Mouse (Mus musculus): ENCODE data around the gene Gm45234. TPM values are rescaled to one million over a fixed set of nuclear protein-coding genes. Genes with fewer than 3 reads are reported as not detected.

Gm45234 gene
- polyA plus RNA-seq, 1 experiment from 2014 or later: not detected

DNA sequence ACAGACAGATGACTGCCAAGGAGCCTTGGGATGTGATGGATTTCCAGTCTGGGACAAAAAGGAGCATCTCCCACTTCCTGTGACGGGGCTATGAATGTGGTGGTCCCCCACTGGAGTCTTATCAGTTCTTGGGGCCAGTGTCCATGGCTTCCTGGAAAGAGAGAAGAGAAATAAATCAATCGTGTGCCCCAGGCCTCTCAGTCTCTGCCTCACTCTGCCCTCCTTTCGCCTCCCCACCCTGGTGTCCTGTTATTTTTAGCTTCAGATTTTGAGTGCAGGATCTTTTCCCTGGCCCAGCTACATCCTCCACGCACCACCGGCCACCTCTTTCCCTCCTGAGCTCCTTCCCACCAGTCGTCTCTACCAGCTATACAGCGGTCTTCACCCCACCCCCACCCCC, 14.2 kb upstream of the Gm45234 start:
- Histone ChIP-seq H3K4me3 (ENCODE audit: low read depth, low read length) (peak overlapping the region; percentile 49; the same call in 1 of the 2 replicates), H3K27me3 (replicated peaks; ENCODE audit: control insufficient read depth, insufficient read depth, low read length) (0 out of 2 replicates have a peak, but pooled peaks cover 3% of the 10 kb centered on the region), H3K9ac (ENCODE audit: low read length) (peak overlapping the region; percentile 47), H3K4me2 (ENCODE audit: low read length) (peak overlapping the region; percentile 95), H3K4me1 (replicated peaks; ENCODE audit: control insufficient read depth, insufficient read depth, low read length) (peaks cover 8% of the 10 kb centered on the region), H3K27ac (ENCODE audit: low read depth) (no peak overlapping the region), H3K36me3 (ENCODE audit: control insufficient read depth, insufficient read depth, low read length) (no peaks in the 10 kb centered on the region), H3K9me3 (ENCODE audit: control insufficient read depth, low read length) (no peaks in the 10 kb centered on the region)
- DNase-seq (ENCODE audit: low spot score) (no peak), ATAC-seq (replicated peaks; ENCODE audit: low FRiP score, low TSS enrichment, low read depth) (no peak)
- 58% methylated on average over 7 of the region's 7 CpGs for WGBS

DNA sequence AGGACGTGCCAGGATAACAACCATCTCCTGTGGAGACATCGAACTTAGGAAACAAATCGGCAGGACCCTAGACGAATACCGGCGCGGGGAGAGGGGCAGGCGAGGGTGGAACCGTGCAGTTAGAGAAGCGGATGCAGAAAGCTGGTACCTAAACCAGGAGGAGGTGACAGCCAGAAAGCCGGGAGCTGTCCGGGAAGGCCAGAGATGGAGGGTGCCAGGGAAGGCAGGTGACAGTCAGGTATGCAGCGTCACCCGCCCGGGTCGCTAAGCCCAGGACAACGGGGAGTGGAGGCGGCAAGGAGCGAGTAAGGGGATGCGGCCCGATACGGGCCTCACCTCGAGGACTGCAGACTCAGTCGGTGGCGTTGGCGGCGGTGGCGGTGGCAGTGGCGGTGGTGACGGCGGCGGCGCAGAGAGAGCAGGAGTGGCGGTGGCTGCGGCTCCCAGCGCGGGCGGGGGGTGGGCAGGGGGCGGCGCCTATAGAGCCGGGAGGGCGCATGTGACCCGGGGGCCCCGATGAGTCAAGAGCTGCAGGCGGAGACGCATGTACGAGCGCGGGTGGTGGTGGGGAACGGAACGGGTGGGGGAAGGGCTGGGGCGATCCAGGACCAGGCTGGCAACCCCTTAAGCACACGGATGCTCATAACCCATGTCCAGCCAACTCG, 13.4 kb upstream of the Gm45234 start, which contains the start of gene Eno2:
Gene Eno2 (minus strand): TSS at position 573 of the 665 bp plus-strand sequence.
- Histone ChIP-seq H3K4me3 (ENCODE audit: low read depth, low read length) (peak within 1 kb of the TSS; percentile 49), H3K27me3 (replicated peaks; ENCODE audit: control insufficient read depth, insufficient read depth, low read length) (0 out of 2 replicates have a peak, but pooled peaks cover 3% of the 10 kb centered on the region), H3K4me2 (ENCODE audit: low read length) (peak within 1 kb of the TSS; percentile 95), H3K9me3 (ENCODE audit: control insufficient read depth, low read length) (no peaks in the 10 kb centered on the region), H3K27ac (ENCODE audit: low read depth) (no peak within 1 kb of the TSS), H3K4me1 (replicated peaks; ENCODE audit: control insufficient read depth, insufficient read depth, low read length) (peaks cover 8% of the 10 kb centered on the region), H3K36me3 (ENCODE audit: control insufficient read depth, insufficient read depth, low read length) (no peaks in the 10 kb centered on the region), H3K9ac (ENCODE audit: low read length) (peak within 1 kb of the TSS; percentile 47)
- ATAC-seq (replicated peaks; ENCODE audit: low FRiP score, low TSS enrichment, low read depth): peak; percentile 74
- 1% methylated on average over 54 of the region's 54 CpGs for WGBS
- DNase-seq (ENCODE audit: low spot score): peak; percentile 68

DNA sequence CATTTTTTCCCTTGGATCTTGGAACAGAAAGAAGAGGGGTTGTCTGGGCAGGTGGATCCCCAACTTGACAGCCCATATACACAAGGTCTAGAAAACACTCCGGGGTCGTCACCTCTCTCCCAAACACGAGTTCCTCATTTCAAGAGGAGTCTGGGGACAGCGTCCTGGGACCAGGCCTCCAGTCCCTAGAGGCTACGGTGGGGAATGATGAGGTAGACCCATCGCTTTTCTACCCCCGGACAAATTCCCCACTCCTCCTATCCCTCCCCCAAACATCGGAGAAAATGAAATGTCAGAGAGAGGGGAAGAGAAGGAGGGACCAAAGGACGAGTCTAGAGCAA, 12.9 kb upstream of the Gm45234 start:
- WGBS: 6% methylated on average over 9 of the region's 9 CpGs
- 0 out of 2 replicates have a peak, but pooled peaks have one; percentile 3 for ATAC-seq (replicated peaks; ENCODE audit: low FRiP score, low TSS enrichment, low read depth)
- peak overlapping the region; percentile 47 for H3K9ac ChIP-seq (ENCODE audit: low read length)
- H3K36me3 ChIP-seq (ENCODE audit: control insufficient read depth, insufficient read depth, low read length): no peaks in the 10 kb centered on the region
- H3K27me3 ChIP-seq (replicated peaks; ENCODE audit: control insufficient read depth, insufficient read depth, low read length): 0 out of 2 replicates have a peak, but pooled peaks cover 3% of the 10 kb centered on the region
- H3K27ac ChIP-seq (ENCODE audit: low read depth): no peak overlapping the region
- peak overlapping the region; percentile 95 for H3K4me2 ChIP-seq (ENCODE audit: low read length)
- H3K4me3 ChIP-seq (ENCODE audit: low read depth, low read length): peak overlapping the region; percentile 49
- H3K4me1 ChIP-seq (replicated peaks; ENCODE audit: control insufficient read depth, insufficient read depth, low read length): peaks cover 8% of the 10 kb centered on the region
- no peak for DNase-seq (ENCODE audit: low spot score)
- no peaks in the 10 kb centered on the region for H3K9me3 ChIP-seq (ENCODE audit: control insufficient read depth, low read length)

DNA sequence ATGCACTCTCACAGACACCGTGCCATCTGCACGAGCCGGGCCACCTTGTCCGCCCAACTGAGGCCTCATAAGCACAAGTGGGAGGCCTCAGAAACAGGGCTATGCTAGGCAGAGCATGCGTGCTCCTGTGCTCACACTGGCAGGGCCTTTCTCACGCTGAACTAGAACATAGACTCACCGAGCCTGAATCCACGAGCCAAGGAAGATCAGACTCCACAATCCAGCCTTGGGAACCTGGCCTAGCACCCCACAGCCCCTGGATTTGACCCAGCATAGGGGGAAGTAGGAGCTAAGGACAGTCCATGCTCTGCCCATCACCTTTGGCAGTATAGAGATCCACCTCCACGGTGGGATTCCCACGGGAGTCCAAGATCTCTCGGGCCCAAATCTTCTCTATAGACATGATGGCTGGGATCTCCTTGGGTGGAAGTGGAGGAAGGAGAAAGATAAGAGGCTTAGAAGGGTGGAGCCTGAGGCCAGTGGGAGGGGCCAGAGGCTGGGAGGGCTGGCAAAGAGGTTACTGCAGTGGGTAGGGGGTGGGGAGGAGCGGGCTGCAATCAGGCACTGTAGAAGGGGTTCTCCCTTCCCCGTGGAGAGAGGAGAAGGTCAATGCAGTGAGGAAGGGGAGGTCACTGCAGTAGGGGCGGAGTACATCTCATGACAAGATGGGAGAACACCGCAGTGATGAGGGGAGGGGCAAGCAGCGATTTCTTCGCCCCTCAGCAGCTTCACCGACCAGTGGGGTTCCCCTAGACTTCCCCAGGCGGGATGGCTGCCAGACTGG, 12.3 kb upstream of the Gm45234 start:
- no peak overlapping the region for H3K27ac ChIP-seq (ENCODE audit: low read depth)
- no peaks in the 10 kb centered on the region for H3K9me3 ChIP-seq (ENCODE audit: control insufficient read depth, low read length)
- DNase-seq (ENCODE audit: low spot score) (no peak), ATAC-seq (replicated peaks; ENCODE audit: low FRiP score, low TSS enrichment, low read depth) (0 out of 2 replicates have a peak, but pooled peaks have one; percentile 9)
- no peaks in the 10 kb centered on the region for H3K36me3 ChIP-seq (ENCODE audit: control insufficient read depth, insufficient read depth, low read length)
- peak overlapping the region; percentile 49; the same call in 1 of the 2 replicates for H3K4me3 ChIP-seq (ENCODE audit: low read depth, low read length)
- peaks cover 8% of the 10 kb centered on the region for H3K4me1 ChIP-seq (replicated peaks; ENCODE audit: control insufficient read depth, insufficient read depth, low read length)
- peak overlapping the region; percentile 95 for H3K4me2 ChIP-seq (ENCODE audit: low read length)
- no peak overlapping the region; the same call in 1 of the 2 replicates for H3K9ac ChIP-seq (ENCODE audit: low read length)
- 30% methylated on average over 19 of the region's 19 CpGs for WGBS
- 0 out of 2 replicates have a peak, but pooled peaks cover 3% of the 10 kb centered on the region for H3K27me3 ChIP-seq (replicated peaks; ENCODE audit: control insufficient read depth, insufficient read depth, low read length)

DNA sequence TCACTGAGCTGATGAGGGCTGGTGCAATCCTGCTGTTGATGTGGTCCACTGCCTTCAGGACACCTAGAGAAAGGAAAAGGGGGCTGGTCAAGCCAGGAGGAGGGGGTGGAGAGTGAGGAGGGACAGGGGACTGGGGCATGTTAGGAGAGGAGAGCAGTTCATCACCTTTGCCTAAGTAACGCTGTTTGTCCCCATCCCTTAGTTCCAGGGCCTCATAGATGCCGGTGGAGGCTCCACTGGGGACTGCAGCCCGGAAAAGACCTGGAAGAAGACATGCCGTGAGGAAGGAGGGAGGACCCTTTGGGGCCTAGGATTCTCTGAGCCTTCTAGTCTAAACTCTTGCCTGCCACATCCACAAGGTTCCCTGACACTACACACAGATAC, 11.7 kb upstream of the Gm45234 start:
- no peak for ATAC-seq (replicated peaks; ENCODE audit: low FRiP score, low TSS enrichment, low read depth)
- Histone ChIP-seq H3K9ac (ENCODE audit: low read length) (no peak overlapping the region), H3K27ac (ENCODE audit: low read depth) (no peak overlapping the region), H3K4me1 (replicated peaks; ENCODE audit: control insufficient read depth, insufficient read depth, low read length) (peaks cover 8% of the 10 kb centered on the region), H3K36me3 (ENCODE audit: control insufficient read depth, insufficient read depth, low read length) (no peaks in the 10 kb centered on the region), H3K27me3 (replicated peaks; ENCODE audit: control insufficient read depth, insufficient read depth, low read length) (0 out of 2 replicates have a peak, but pooled peaks cover 3% of the 10 kb centered on the region), H3K4me3 (ENCODE audit: low read depth, low read length) (no peak overlapping the region), H3K9me3 (ENCODE audit: control insufficient read depth, low read length) (no peaks in the 10 kb centered on the region), H3K4me2 (ENCODE audit: low read length) (no peak overlapping the region)
- 38% methylated on average over 4 of the region's 4 CpGs for WGBS
- no peak for DNase-seq (ENCODE audit: low spot score)

DNA sequence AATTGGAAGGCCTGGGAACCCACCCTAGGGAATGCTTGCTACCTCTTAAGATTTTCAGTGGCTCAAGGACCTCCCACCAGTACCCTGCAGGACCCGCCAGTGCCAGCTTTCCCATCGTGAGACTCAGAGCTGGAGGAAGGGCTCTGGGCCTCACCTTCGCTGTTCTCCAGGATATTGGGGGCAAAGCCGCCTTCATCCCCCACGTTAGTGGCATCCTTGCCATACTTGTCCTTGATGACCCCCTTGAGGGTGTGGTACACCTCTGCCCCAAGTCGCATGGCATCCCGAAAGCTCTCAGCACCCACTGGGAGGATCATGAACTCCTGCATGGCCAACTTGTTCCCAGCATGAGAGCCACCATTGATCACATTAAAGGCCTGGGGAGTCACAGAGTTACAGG, 10.1 kb upstream of the Gm45234 start:
- Histone ChIP-seq H3K4me3 (ENCODE audit: low read depth, low read length) (no peak overlapping the region), H3K9ac (ENCODE audit: low read length) (no peak overlapping the region), H3K36me3 (ENCODE audit: control insufficient read depth, insufficient read depth, low read length) (no peaks in the 10 kb centered on the region), H3K27me3 (replicated peaks; ENCODE audit: control insufficient read depth, insufficient read depth, low read length) (0 out of 2 replicates have a peak, but pooled peaks cover 3% of the 10 kb centered on the region), H3K4me1 (replicated peaks; ENCODE audit: control insufficient read depth, insufficient read depth, low read length) (peaks cover 8% of the 10 kb centered on the region), H3K27ac (ENCODE audit: low read depth) (no peak overlapping the region), H3K9me3 (ENCODE audit: control insufficient read depth, low read length) (no peaks in the 10 kb centered on the region), H3K4me2 (ENCODE audit: low read length) (no peak overlapping the region)
- 87% methylated on average over 7 of the region's 7 CpGs for WGBS
- ATAC-seq (replicated peaks; ENCODE audit: low FRiP score, low TSS enrichment, low read depth): no peak
- no peak for DNase-seq (ENCODE audit: low spot score)

DNA sequence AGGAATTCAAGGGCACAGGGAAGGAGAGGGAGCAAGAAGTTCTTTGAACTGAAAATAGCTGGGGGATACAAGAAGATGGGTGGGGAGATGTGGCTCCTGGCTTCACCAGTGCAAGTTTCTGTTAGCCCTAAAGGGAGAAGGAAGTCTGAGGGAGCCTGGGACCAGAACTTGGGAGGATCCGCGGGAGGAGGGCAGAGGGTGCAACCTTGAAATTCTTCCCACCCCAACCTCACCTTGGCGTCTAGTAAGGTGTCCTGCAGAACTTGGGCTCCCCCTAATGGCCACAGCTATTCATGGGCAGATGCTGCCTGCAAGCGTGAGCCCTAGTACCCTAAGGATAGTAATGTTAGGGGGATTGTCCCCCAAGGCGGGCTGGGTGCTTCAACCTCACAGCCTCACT, 3.4 kb upstream of the Gm45234 start:
- WGBS: under 1% methylated on average over 5 of the region's 5 CpGs
- H3K36me3 ChIP-seq (ENCODE audit: control insufficient read depth, insufficient read depth, low read length): no peaks in the 10 kb centered on the region
- H3K4me2 ChIP-seq (ENCODE audit: low read length): peak overlapping the region; percentile 70
- no peaks in the 10 kb centered on the region for H3K27me3 ChIP-seq (replicated peaks; ENCODE audit: control insufficient read depth, insufficient read depth, low read length)
- peak overlapping the region; percentile 95 for H3K27ac ChIP-seq (ENCODE audit: low read depth)
- H3K4me1 ChIP-seq (replicated peaks; ENCODE audit: control insufficient read depth, insufficient read depth, low read length): peaks cover 30% of the 10 kb centered on the region
- ATAC-seq (replicated peaks; ENCODE audit: low FRiP score, low TSS enrichment, low read depth) (peak; percentile 23), DNase-seq (ENCODE audit: low spot score) (peak; percentile 94)
- H3K9me3 ChIP-seq (ENCODE audit: control insufficient read depth, low read length): no peaks in the 10 kb centered on the region
- no peak overlapping the region for H3K4me3 ChIP-seq (ENCODE audit: low read depth, low read length)
- peak overlapping the region; percentile 0; the same call in 1 of the 2 replicates for H3K9ac ChIP-seq (ENCODE audit: low read length)

DNA sequence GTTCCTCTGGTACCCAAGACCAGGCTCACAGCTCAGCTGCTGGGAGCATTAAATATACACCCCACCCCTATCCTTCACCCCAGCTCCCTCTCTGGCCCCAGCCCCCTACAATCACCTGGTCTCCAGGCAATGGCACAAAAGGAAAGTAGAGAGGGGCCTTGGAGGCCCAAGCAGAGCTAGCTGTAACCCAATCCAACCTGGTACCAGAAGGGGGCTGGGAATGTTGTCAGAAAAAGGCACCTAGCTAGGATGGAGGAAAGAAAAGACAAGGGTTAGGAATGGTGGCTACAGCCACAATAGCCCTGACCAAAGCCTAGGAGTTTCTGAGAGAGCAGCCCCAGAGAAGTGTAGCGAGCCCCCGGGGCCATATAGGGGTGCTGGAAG, 3.0 kb upstream of the Gm45234 start:
- peak overlapping the region; percentile 95 for H3K27ac ChIP-seq (ENCODE audit: low read depth)
- no peaks in the 10 kb centered on the region for H3K27me3 ChIP-seq (replicated peaks; ENCODE audit: control insufficient read depth, insufficient read depth, low read length)
- peaks cover 34% of the 10 kb centered on the region for H3K4me1 ChIP-seq (replicated peaks; ENCODE audit: control insufficient read depth, insufficient read depth, low read length)
- 50% methylated on average over 2 of the region's 2 CpGs for WGBS
- peak overlapping the region; percentile 70 for H3K4me2 ChIP-seq (ENCODE audit: low read length)
- no peaks in the 10 kb centered on the region for H3K9me3 ChIP-seq (ENCODE audit: control insufficient read depth, low read length)
- DNase-seq (ENCODE audit: low spot score): no peak
- H3K4me3 ChIP-seq (ENCODE audit: low read depth, low read length): no peak overlapping the region
- no peaks in the 10 kb centered on the region for H3K36me3 ChIP-seq (ENCODE audit: control insufficient read depth, insufficient read depth, low read length)
- H3K9ac ChIP-seq (ENCODE audit: low read length): peak overlapping the region; percentile 0
- no peak for ATAC-seq (replicated peaks; ENCODE audit: low FRiP score, low TSS enrichment, low read depth)
